Mouse (Mus musculus): ENCODE measurements at regions not wholly inside any gene's neighbourhood (a gene's known extent, or its start where the extent isn't known, plus 50 kb on each side); places are given as distances from the start of the nearest gene placed in this dataset.
"Not testable (repeated sequence)": the region's sequence is repeated elsewhere in the genome, so short reads cannot be mapped to it uniquely, and the experiment has no call there.

- no peak for DNase-seq (ENCODE audit: low read depth, low spot score)
Observed at GRCm38 (mm10) chr13:60470426-60471398, 131.0 kb upstream of the Dapk1 start.

DNA sequence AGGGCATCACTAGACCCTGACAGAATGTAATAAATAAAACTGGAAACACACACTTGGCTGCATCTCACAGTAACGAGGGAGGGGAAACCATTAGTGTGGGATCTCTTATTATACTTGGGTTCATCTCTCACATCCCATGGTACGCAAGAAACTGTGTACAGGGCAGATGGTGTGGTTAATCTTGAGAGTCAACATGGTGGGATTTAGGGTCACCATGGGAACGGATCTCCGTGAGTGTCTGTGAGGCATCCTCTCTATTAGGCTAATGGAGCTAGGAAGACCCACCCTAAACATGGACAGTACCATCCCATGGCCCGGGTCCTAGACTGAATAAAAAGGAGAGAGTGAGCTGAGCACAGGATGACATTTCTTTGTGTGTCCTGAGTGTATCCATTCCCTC, 130.1 kb upstream of the Dapk1 start:
- DNase-seq (ENCODE audit: low read depth, low spot score), result no peak

DNA sequence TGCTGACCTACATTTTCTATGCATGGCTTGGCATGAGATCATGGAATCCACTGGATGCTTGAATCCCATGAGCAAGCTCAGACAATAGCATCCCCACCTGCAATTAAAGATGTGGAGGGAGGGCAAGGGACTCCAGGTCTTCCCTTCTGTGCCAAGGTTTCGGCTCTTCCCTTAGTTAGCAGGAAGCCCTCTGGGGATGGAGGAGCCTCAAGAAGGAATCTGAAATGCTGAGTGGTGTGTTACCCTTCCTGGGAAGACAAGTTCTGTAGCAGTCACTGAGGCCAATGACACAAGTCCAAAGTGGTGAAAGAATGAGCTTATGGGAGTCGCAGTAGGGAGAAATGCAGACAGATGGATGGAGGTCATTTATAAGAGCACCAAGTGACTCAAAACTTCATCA, 125.4 kb upstream of the Dapk1 start:
- DNase-seq (ENCODE audit: low read depth, low spot score), result no peak

DNA sequence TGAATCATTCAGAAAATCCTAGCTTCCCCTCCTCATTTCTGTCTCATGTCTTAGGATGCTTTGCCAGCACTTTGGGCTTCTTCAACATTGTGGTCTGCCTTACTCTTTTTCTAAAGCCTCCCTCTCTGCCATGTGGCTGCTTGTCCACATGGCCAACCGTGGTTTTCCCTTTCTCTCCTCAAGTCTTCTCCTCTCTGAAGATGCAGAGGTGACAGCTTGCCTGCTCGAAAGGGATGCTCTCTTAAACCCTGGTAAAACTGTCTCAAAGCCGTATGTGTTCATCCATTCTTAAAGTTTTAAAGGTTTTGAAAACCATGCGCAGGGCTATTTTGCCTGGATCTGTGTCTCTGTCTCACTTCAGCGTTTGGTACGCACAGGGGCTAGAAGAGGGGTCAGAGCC, 123.4 kb upstream of the Dapk1 start:
- DNase-seq (ENCODE audit: low read depth, low spot score), result no peak

- DNase-seq (ENCODE audit: low read depth, low spot score), result no peak
Observed at GRCm38 (mm10) chr13:60479043-60479861, 122.5 kb upstream of the Dapk1 start.

DNA sequence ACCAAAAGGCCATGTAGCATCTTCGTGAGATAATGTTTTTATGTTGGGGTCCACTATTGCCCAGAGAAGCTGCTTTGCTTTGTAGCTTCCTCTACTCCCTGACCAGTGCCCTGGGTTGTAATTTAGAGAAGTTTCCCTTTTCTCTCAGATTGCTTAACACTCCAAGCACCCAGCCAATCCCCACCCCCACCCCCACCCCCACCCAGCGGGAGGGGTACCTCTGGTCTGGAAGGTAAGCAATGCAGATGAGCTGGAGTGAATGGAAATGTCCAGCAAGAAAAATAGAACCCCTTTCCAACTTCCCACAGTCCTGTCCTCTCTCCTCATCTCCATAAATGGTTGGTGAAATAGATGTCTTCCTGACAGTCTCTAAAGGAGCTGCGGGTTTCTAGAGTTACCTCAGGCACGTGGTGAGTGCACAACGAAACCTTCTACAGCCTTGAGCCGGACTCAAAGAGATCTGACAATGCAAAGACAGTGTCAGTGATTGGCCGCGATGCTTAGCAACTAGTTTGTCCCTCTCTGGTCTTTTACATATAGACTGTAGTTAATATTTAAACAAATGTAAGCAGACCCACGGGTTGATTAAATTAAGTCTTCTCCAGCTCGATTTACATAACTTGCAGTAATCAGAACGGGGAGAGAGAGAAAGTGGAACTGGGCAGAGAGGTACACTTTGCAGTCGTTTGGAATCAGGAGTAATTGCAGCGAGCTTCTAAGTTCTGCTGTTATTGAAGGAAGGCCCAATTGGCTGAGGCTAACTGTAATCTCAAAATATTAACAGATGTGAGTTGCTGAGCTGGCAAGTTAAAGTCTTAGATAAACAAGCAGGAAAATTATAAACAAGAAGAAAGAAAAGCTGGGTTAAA, 121.7 kb upstream of the Dapk1 start:
- no peak for DNase-seq (ENCODE audit: low read depth, low spot score)

- DNase-seq (ENCODE audit: low read depth, low spot score), result no peak
Observed at GRCm38 (mm10) chr13:60480731-60481431, 120.9 kb upstream of the Dapk1 start.

- not testable (repeated sequence) for DNase-seq (ENCODE audit: low read depth, low spot score)
Observed at GRCm38 (mm10) chr13:60481451-60481850, 120.3 kb upstream of the Dapk1 start.

DNA sequence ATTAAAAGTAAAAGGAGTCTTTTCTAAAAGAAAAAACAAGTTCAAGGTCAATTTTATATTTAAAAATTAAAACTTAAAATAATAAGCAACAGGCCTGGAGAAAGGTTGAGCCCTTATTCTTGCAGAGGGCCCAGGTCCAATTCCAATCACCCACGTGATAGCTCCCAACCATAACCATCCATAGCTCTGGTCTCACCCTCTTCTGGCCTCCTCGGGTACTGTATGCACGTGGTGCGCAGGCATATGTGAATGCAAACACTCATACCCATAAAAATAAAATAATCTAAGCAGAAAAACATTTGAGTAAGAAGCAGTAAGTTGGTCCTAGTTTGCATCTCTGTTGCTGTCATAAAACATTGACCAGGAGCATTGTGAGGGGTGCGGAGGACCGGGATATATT, 119.8 kb upstream of the Dapk1 start:
- no peak for DNase-seq (ENCODE audit: low read depth, low spot score)

- DNase-seq (ENCODE audit: low read depth, low spot score), result no peak
Observed at GRCm38 (mm10) chr13:60486105-60486504, 115.6 kb upstream of the Dapk1 start.

DNA sequence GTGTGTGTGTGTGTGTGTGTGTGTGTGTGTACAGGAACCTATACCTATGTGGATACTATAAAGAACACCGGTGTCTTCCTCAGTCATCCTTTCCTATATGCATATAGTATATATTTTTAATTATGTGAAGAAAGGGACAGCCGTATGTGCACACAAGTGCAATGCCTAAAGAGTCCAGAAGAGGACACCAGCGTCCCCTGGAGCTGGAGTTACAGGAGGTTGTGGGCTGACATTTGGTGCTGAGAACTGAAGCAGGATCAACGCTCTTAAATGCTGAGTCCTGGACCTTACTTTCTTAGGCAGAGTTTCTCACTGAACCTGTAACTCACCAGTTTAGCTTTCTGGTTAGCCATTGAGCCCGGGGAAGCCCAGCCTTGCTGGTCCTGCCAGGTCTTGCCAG, 114.9 kb upstream of the Dapk1 start:
- DNase-seq (ENCODE audit: low read depth, low spot score), result no peak

GRCm38 (mm10) chr13:60488131-60488883, 113.4 kb upstream of the Dapk1 start:
- no peak for DNase-seq (ENCODE audit: low read depth, low spot score)

DNA sequence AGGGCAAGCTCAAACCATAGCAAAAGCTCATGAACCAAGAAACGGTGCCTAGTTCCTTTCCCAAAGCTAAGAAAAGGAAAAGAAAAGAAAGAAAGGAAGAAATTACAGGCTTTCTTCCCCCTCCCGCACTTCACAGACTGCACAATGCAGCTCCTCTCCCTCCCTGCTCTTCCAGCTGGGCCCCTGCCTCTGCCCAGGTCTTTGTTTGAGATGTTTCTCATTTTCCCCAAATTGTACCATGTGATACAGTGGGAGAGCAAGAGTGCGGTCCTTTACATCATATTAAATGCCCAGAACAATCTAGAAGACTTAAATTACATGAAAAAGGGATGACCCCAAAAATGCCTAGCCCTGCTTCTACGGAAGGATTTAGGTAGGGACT, 112.9 kb upstream of the Dapk1 start:
- DNase-seq (ENCODE audit: low read depth, low spot score), result no peak

GRCm38 (mm10) chr13:60491948-60492464, 109.7 kb upstream of the Dapk1 start:
- DNase-seq (ENCODE audit: low read depth, low spot score), result no peak

DNA sequence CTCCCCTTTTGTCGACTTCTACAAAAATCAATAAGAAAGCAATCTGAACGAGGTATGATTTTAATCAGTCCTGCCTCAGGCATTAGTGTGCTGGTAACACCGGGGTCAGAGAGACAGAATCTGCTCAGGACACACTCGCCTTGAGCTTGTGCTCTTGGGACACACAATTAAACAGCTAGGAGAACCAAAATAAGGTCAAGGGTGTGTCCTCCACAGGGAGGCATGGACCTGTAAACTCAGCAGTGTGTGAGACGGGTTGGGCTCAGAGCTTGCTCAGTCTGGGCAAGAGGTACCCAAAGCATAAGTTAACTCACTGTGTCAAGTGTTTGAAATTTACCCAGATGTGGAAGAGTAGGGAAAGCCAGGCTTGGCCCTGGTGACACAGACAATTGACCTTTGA, 107.9 kb upstream of the Dapk1 start:
- DNase-seq (ENCODE audit: low read depth, low spot score), result no peak

DNA sequence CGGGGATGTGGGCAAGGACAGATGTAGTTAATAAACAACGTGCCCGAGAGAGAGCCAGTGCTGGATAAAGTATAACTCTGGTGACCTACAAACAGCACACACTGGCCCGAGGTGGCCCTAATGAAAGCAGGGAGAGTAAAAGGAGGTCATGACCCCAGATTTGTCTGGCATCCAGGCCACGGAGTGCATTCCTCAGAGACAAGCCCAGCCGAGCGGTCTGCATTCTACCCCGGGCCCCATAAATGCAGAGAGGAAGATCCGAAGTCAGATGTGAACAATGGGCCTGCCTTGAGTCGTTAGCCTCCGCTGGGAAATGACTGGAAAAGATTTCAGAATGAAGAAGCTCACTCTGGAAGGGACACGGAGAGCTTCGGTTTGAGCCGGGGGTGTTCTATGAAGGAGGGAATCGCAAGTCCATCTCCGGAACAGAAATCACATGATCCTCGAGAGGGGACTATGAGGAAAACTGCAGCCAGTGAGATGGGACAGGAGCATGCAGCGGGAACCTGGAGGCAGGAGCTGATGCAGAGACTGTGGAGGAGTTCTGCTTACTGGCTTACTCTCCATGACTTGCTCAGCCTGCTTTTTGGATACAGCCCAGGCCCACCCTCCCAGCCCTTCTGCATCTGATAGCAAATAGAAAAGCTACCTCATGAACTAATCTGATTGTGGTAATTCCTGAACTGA, 103.9 kb upstream of the Dapk1 start:
- no peak for DNase-seq (ENCODE audit: low read depth, low spot score)

GRCm38 (mm10) chr13:60504196-60504595, 97.6 kb upstream of the Dapk1 start:
- DNase-seq (ENCODE audit: low read depth, low spot score), result no peak

GRCm38 (mm10) chr13:60507611-60508010, 94.1 kb upstream of the Dapk1 start:
- DNase-seq (ENCODE audit: low read depth, low spot score), result no peak

DNA sequence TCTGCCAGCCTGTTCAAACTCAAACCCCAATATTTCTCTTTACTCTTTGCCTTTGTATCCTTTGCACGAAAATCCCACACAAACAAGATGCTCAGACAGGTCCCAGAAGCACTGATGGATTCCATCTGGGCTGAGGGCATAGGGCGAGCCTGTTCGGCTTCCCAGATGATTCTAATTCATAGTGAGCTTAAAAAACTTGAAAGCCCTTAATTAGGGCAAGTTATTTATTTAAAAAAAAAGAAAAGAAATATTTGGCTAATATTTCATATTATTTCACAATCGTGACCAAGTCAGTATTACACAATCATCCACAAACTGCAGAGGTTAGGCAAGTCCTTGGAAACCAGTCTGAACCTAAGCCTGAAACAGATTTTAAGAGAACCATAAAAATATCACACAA, 93.7 kb upstream of the Dapk1 start:
- DNase-seq (ENCODE audit: low read depth, low spot score), result no peak

GRCm38 (mm10) chr13:60508856-60509255, 92.9 kb upstream of the Dapk1 start:
- DNase-seq (ENCODE audit: low read depth, low spot score), result no peak

Measured in A20 (cell line).